Mouse (Mus musculus): ENCODE data around the gene Trpc4.

Trpc4 gene

GRCm38 (mm10) chr3:54269180-54269579 lies 113.3 kb downstream of the Trpc4 start:
- DNase-seq: no peak

GRCm38 (mm10) chr3:54274651-54275050 lies 118.8 kb downstream of the Trpc4 start:
- peak; percentile 12 for DNase-seq

GRCm38 (mm10) chr3:54289731-54290130 lies 133.9 kb downstream of the Trpc4 start:
- DNase-seq: no peak

DNA sequence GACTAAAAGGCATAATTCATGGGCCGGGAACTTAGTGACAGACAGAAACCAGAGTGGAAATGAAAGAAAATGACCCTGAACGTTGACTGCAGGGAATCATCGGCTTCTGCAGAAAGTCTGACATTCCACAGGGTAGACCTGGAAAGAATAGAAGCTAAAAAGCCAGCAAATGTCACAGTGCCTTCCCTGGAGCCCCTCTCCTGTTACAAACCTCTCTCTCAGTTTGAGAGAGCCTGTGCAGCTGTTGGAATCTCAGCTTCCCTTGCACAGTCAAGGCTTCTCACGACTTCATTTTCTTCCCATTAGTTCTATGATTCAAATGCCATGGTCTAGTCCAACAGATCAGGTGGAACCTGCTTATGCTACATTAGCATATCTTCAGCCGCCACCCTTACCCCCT lies 154.8 kb downstream of the Trpc4 start:
- DNase-seq: no peak

DNA sequence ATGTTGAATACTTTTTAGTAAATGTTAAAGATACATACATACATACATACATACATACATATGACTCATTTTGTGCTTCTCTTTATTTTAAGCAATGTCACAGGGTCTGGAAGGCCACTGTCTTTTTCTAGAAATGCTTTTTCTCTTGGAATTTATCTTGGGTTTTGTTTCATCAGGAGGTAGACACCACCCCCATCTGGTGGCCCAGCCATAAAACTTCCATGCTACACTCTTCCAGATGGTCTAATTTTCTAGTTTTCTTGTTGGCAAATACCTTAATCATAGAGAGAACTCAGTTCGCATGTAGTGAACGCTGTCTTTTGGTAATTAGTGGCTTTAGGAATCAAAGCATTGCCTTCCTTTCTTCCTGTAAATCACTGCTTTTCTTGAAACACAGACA lies 158.2 kb downstream of the Trpc4 start:
- DNase-seq: no peak

GRCm38 (mm10) chr3:54352891-54353652 lies 197.2 kb downstream of the Trpc4 start:
- peak; percentile 64 for DNase-seq

DNA sequence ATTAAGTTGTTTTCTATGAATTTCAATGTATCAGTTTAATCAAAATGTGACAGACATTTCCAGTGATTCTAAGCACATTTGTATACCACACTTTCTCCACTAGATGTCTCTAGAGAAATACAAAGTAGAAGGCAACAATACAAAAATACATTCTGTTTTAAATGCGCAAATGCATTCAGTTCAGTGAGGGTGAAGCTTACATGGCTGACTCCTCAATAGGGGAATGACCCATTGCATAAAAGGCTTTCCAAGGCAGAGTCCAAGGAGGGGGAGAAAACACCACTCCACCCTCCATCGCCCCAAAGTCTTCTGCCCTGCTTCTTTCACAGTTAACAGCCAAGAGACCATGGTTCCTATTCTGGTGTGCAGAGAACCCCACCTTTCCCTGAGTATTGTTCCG lies 201.7 kb downstream of the Trpc4 start:
- peak; percentile 48 for DNase-seq

DNA sequence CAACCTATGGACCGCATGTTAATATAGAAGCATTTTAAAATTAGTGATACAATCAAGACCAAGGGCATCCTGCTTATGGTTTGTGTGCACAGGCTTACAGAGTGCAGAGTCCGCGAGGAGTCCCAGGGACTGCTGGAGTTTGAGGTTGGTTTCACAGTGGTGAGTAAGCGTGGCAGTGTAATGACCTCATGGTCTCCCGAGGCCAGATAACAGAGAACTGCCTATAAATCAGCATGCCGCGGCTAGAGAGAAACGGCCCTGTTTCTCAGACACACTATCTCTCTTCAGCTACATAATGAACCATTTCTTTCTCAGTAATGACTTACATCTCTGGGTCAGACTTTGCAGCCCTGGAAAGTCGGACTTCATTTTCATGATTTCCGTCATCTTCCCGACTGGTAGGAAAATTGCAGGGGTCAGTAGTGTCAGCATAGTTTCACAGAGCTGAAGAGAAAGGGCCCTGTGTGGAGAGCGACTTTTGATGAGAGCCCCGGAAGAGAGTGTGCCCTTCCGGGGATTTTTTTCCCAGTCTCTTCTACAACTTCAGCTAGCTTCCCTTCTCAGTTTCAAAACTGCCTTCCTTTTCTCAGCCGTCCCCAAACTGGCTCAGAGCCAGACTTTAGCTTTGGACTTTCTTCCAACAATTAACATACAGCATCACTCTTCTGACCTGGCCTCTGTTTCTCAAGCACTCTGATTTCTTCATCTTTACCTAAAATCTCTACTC lies 202.8 kb downstream of the Trpc4 start:
- peak; percentile 27 for DNase-seq

- DNase-seq: no peak
Measured at GRCm38 (mm10) chr3:54360897-54361296, 205.1 kb downstream of the Trpc4 start, which contains the start of gene Postn. Gene Postn (plus strand): TSS chr3:54361109.

GRCm38 (mm10) chr3:54361656-54362055 lies 205.8 kb downstream of the Trpc4 start:
- DNase-seq: no peak

All from retina, postnatal 1 day (tissue).